Mouse (Mus musculus) lung, embryonic 15.5 days (tissue): ENCODE measurements at regions not wholly inside any gene's neighbourhood (a gene's known extent, or its start where the extent isn't known, plus 50 kb on each side); places are given as distances from the start of the nearest gene placed in this dataset.

Experiments
- ATAC-seq: fragments of 200-750 bp; cut with Nextera tagmentation; 2 replicates; pipeline ENCODE4 v1.8.0; 2017; ENCODE audit warnings: moderate number of reproducible peaks, borderline replicate concordance; ENCODE audit not compliant: low FRiP score, low TSS enrichment; ENCODE audit errors: extremely low read depth
- H3K27ac ChIP-seq: fragments of 300-500 bp; sonication (generic); 2 replicates; pipeline ENCODE4 v1.5.1; 2015; ENCODE audit warnings: moderate library complexity, mild to moderate bottlenecking, inconsistent platforms
- H3K27me3 ChIP-seq: fragments of 300-500 bp; sonication (generic); 2 replicates; pipeline ENCODE4 v1.6.1; 2015; ENCODE audit warnings: inconsistent platforms
- H3K36me3 ChIP-seq: fragments of 300-500 bp; sonication (generic); 2 replicates; pipeline ENCODE4 v1.6.1; 2015; ENCODE audit warnings: inconsistent platforms
- H3K4me1 ChIP-seq: fragments of 300-500 bp; sonication (generic); 2 replicates; pipeline ENCODE4 v1.6.1; 2015; ENCODE audit warnings: inconsistent platforms
- H3K4me2 ChIP-seq: fragments of 300-500 bp; sonication (generic); 2 replicates; pipeline ENCODE4 v1.6.1; 2015; ENCODE audit warnings: inconsistent platforms, mild to moderate bottlenecking, moderate library complexity
- H3K4me3 ChIP-seq: fragments of 300-500 bp; sonication (generic); 2 replicates; pipeline ENCODE4 v1.5.1; 2015; ENCODE audit warnings: mild to moderate bottlenecking, inconsistent platforms
- H3K9ac ChIP-seq: fragments of 300-500 bp; sonication (generic); 2 replicates; pipeline ENCODE4 v1.6.1; 2015; ENCODE audit warnings: inconsistent platforms
- H3K9me3 ChIP-seq: fragments of 300-500 bp; sonication (generic); 2 replicates; pipeline ENCODE4 v1.6.1; 2016; ENCODE audit warnings: inconsistent platforms
- WGBS: fragments of 180-500 bp; shearing (Covaris S2); methylation state at CpG from one replicate; pipeline ENCODE4 v1.1.7; 2015; 5-methylcytosine and 5-hydroxymethylcytosine counted together

DNA sequence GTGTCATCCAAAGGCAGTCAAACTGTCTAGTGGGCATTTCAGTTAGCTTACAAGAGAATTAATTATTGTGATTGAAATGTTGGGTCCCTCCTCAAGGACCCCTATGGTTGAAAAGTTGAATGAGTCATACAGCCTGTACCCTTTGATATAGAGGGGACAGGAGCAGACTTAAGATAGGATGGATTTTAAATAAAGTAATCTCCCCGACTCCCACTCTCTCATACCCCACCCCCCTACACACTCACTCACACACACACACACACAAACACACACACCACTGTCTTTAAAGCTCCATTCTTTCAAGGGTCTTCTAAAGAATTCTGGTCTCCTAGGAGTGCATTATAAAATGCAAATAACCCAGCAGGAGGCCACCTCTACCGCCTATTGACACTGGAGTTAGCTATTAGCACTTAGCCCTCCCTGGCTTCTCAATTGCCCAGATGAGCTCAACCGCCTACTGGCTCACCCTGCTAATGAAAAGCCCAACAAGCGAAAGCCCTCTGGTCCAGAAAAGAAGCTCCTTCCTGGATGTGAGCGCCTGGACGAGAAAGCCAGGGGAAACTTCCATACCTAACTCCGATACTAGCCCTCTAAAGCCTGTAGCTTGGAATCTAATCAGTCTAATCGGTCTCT is 236.3 kb upstream of the Rgma start:
- no peak for ATAC-seq
- H3K4me1 ChIP-seq = 0 out of 2 replicates have a peak, but pooled peaks cover 6% of the 10 kb centered on the region
- H3K9ac ChIP-seq = no peak overlapping the region
- no peaks in the 10 kb centered on the region for H3K36me3 ChIP-seq
- no peak overlapping the region for H3K4me3 ChIP-seq
- 27% methylated on average over 8 of the region's 8 CpGs for WGBS
- no peak overlapping the region for H3K27ac ChIP-seq
- no peaks in the 10 kb centered on the region for H3K27me3 ChIP-seq
- no peaks in the 10 kb centered on the region for H3K9me3 ChIP-seq
- no peak overlapping the region for H3K4me2 ChIP-seq

DNA sequence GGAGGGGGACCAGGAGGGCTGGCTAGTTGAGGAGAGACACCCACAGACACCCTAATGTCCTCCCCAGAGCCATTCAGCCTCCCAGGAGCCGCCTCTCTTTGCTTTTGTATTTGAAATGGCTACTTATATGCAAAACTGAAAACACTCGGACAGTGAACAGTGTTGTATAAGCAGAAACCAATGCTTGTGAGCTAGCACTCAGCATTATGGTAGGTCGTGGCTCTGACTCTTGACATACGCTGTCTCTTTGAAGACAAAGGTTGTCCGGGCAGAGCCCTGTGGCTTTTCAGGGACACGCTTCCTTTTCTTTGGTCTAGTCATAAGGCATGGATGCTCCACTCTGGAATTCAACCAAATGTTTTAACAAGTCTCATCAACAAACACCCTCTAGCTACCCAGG is 235.4 kb upstream of the Rgma start:
- H3K36me3 ChIP-seq = no peaks in the 10 kb centered on the region
- H3K4me1 ChIP-seq = 0 out of 2 replicates have a peak, but pooled peaks cover 6% of the 10 kb centered on the region
- no peak overlapping the region for H3K4me3 ChIP-seq
- no peak for ATAC-seq
- H3K9me3 ChIP-seq = no peaks in the 10 kb centered on the region
- H3K27me3 ChIP-seq = no peaks in the 10 kb centered on the region
- WGBS = 59% methylated on average over 6 of the region's 6 CpGs
- H3K27ac ChIP-seq = no peak overlapping the region
- H3K4me2 ChIP-seq = no peak overlapping the region
- no peak overlapping the region for H3K9ac ChIP-seq

DNA sequence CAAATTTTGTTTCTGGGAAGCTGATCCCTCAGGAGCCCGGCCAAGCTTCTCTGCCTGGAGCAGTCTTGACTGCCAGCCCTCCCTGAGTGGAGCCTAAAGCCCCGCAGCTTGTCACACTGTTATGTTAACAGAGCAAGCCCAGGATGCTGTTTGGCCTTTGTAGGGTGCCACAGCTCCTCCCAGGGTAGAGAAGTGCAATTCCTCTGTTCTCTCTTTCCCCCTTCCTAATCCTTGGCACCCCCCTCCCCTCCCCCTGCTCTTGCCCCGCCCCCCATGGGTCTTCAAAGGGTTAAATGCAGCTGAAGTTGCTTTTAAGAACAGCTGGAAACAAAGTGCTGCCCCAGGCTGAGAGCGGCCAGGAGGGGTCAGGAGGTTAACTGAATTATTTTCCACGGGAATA is 234.1 kb upstream of the Rgma start:
- WGBS = 5% methylated on average over 4 of the region's 5 CpGs
- 0 out of 2 replicates have a peak, but pooled peaks cover 6% of the 10 kb centered on the region for H3K4me1 ChIP-seq
- H3K9me3 ChIP-seq = no peaks in the 10 kb centered on the region
- no peak overlapping the region for H3K27ac ChIP-seq
- H3K27me3 ChIP-seq = no peaks in the 10 kb centered on the region
- no peak for ATAC-seq
- no peak overlapping the region for H3K4me3 ChIP-seq
- H3K9ac ChIP-seq = no peak overlapping the region
- no peak overlapping the region for H3K4me2 ChIP-seq
- H3K36me3 ChIP-seq = no peaks in the 10 kb centered on the region

DNA sequence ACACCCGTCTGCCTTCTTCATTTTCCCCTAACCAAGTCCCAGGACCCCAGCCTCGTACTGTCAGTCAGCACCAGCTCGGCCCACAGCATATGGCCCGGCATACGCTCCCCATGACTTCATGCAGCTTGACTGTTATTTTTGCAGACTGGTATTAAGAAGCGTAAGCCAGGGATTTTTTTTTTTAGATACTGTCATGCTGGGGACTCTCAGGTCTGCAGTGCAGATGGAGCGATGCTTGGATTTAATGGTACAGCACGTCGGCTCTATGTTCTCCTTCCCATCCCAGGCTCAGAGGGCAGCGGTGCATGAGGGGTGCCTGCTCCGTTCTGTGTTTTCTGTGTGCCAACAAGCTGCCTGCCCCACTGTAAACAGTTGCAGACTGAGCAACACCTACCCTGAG is 231.4 kb upstream of the Rgma start:
- 82% methylated on average over 11 of the region's 11 CpGs for WGBS
- no peak overlapping the region for H3K4me3 ChIP-seq
- 0 out of 2 replicates have a peak, but pooled peaks cover 6% of the 10 kb centered on the region for H3K4me1 ChIP-seq
- no peaks in the 10 kb centered on the region for H3K27me3 ChIP-seq
- H3K4me2 ChIP-seq = no peak overlapping the region
- ATAC-seq = no peak
- no peak overlapping the region for H3K27ac ChIP-seq
- H3K9me3 ChIP-seq = no peaks in the 10 kb centered on the region
- H3K9ac ChIP-seq = no peak overlapping the region
- no peaks in the 10 kb centered on the region for H3K36me3 ChIP-seq

DNA sequence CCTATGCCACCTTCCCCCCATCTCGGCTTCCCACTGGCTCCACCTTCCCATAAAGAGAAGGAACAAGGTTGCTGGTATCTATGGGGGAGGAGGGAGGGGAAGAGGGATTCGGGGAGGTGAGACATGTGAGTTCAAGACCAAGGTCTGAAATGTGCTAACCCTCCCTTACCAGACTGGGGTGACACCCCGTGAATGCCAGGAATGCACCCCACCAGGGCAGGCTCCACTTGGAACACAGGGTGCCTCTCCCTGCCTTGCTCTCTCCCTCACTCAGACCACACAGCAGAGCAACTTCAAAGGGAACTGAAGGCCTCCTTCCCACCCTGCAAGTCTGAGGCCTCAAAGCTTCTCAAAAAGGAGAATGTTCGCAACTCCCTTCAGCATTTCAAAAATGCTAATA is 230.5 kb upstream of the Rgma start:
- no peaks in the 10 kb centered on the region for H3K36me3 ChIP-seq
- WGBS = 32% methylated on average over 4 of the region's 4 CpGs
- 0 out of 2 replicates have a peak, but pooled peaks cover 6% of the 10 kb centered on the region for H3K4me1 ChIP-seq
- no peak for ATAC-seq
- no peak overlapping the region for H3K27ac ChIP-seq
- no peak overlapping the region for H3K9ac ChIP-seq
- no peak overlapping the region for H3K4me2 ChIP-seq
- no peak overlapping the region for H3K4me3 ChIP-seq
- no peaks in the 10 kb centered on the region for H3K9me3 ChIP-seq
- H3K27me3 ChIP-seq = no peaks in the 10 kb centered on the region

DNA sequence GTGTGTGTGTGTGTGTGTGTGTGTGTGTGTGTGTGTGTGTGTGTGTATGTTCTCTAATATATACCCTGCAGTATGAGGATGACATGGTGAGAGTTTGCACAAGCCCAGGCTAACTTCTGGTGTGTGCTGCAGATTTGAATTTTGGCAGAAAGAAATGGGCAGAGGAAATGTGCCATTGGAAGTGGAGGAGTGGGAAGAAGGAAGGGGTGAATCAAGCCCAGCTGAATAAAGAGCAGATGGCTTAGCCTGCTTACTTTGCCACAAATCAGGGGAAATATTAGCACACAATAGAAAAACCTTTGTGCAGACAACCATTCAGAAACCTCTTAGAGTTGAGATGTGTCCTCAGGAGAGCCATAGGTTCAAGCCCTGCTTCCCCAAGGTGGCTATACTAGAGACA is 228.1 kb upstream of the Rgma start:
- no peaks in the 10 kb centered on the region for H3K27me3 ChIP-seq
- no peaks in the 10 kb centered on the region for H3K36me3 ChIP-seq
- H3K4me1 ChIP-seq = no peaks in the 10 kb centered on the region
- H3K27ac ChIP-seq = no peak overlapping the region
- no peak overlapping the region for H3K4me3 ChIP-seq
- H3K9ac ChIP-seq = no peak overlapping the region
- H3K9me3 ChIP-seq = no peaks in the 10 kb centered on the region
- no peak overlapping the region for H3K4me2 ChIP-seq
- no peak for ATAC-seq

DNA sequence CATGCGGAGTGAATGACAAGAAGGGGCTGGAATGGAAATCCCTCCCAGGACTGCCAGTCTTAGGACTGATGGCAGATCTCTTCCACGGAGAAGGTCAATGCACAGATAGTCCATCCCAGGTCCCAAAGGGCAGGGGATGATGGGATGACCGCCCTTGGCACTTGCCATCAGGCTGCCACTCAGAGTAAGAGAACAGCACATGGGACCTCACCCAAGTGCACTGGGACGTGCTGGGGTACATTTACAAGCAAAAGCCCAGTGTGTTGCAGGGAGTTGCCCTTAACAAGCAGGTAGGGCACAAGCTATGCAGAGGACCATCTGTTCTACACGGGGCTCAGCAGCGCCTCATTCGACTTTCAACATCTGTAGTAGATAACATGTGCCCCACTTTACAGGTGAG is 224.9 kb upstream of the Rgma start:
- ATAC-seq = no peak
- Histone ChIP-seq H3K4me1 (no peaks in the 10 kb centered on the region), H3K4me2 (no peak overlapping the region), H3K27me3 (no peaks in the 10 kb centered on the region), H3K4me3 (no peak overlapping the region), H3K9me3 (no peaks in the 10 kb centered on the region), H3K27ac (no peak overlapping the region), H3K36me3 (no peaks in the 10 kb centered on the region), H3K9ac (no peak overlapping the region)
- WGBS = 70% methylated on average over 7 of the region's 7 CpGs

DNA sequence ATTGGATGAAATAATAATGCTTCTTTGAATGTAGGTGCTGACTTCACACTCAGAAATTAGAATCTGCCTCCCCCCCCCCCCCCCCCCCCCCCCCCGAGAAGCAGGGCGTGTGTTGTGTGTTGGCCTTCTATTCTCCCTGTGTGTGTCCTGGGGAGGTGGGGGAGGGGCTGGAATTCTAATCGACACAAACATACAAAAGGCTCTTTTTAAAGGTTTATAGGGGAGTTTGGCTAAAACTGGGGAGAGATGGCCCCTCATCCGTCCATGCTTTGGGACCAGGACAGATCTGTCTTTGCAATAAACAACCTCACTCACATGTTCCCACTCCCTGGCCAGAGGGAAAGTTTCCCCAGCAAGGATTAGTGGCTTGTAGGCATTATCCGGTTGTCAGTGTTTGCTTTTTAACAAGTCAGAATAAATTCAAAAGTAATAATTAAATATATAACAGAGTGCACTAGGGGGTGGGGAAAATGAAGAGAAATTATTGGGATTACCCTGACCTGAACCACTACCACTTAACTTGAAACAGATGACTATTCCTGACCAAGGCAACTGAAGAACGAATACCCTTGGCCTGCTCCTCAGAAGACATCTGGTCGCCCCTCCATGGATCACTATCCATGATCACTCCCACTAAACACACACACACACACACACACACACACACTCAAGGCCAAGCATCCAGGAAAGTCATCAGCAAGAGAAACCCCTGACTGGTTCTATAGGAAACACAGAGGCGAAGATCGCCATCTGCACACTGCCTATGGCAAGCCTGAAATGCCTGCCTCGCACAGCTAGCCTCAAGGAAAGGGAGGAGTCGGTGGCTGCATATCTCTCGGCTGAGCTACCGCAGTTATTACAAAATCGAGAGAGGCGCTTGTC is 223.5 kb upstream of the Rgma start:
- WGBS = 60% methylated on average over 13 of the region's 15 CpGs
- H3K4me2 ChIP-seq = no peak overlapping the region
- no peak for ATAC-seq
- no peak overlapping the region for H3K4me3 ChIP-seq
- no peaks in the 10 kb centered on the region for H3K36me3 ChIP-seq
- no peaks in the 10 kb centered on the region for H3K9me3 ChIP-seq
- H3K4me1 ChIP-seq = no peaks in the 10 kb centered on the region
- no peak overlapping the region for H3K9ac ChIP-seq
- no peak overlapping the region for H3K27ac ChIP-seq
- H3K27me3 ChIP-seq = no peaks in the 10 kb centered on the region

DNA sequence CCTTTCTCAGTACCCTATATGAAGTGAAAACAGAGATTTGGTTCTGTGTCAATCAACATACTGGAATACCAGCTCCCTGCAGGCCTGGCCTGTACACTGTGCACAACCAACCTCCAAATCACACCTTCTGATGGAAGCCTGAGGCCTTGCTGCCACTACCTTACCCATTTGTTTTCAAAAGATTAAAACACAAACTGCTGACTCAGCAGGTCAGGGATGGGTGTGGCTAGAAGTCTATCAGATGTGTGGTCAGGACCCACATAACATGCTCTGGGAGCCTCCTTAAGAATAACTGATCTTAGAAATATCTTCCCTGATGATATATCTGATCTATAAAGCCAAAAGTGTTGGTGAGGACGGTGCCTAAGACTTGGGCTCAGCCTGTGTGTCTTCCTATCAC is 221.6 kb upstream of the Rgma start:
- Histone ChIP-seq H3K4me2 (no peak overlapping the region), H3K4me1 (no peaks in the 10 kb centered on the region), H3K36me3 (no peaks in the 10 kb centered on the region), H3K9ac (no peak overlapping the region), H3K27ac (no peak overlapping the region), H3K4me3 (no peak overlapping the region), H3K9me3 (no peaks in the 10 kb centered on the region), H3K27me3 (no peaks in the 10 kb centered on the region)
- 84% methylated on average over 1 of the region's 1 CpGs for whole genome bisulfite sequencing
- no peak for ATAC-seq

DNA sequence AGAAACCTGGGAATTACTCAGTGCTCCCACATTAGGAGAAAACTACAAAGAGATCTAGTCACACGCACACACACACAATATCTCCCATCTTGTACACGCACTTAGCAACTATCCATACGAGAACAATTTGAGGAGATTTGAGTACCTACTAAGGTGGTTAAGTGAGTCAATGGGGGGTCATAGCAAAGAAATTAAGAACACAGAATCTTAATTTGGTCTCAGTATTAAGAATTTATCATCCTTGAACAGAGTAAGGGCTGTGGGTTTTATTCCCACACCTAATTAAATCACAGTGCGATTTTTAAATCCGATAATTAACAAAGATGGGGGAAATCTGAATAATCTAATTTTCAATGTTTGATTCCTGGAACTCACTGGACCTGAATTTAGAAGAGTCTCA is 216.5 kb upstream of the Rgma start:
- WGBS = 96% methylated on average over 5 of the region's 5 CpGs
- no peaks in the 10 kb centered on the region for H3K36me3 ChIP-seq
- H3K4me2 ChIP-seq = no peak overlapping the region

DNA sequence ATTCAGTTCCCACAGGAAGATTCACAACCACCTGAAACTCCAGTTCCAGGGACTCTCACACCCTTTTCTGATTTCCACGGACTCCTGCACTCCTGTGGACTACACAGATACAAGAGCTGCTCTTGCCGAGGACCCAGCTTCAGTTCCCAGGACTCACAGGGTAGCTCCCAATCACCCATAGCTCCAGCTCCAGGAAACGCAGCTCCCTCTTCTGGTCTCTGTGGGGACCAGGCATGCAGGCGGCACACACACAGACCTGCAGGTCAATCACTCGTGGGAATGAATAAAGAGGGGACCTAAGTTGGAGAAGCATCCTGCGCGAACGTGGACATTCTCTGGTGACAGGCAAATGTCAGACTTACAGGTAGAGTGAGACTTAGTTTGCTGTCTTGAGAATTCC is 214.3 kb upstream of the Rgma start:
- 79% methylated on average over 8 of the region's 8 CpGs for WGBS
- no peaks in the 10 kb centered on the region; the same call in 1 of the 2 replicates for H3K4me1 ChIP-seq
- H3K9me3 ChIP-seq = no peaks in the 10 kb centered on the region
- H3K27ac ChIP-seq = no peak overlapping the region
- no peaks in the 10 kb centered on the region for H3K27me3 ChIP-seq
- H3K4me2 ChIP-seq = no peak overlapping the region
- no peak overlapping the region for H3K9ac ChIP-seq
- no peak for ATAC-seq
- H3K4me3 ChIP-seq = no peak overlapping the region
- no peaks in the 10 kb centered on the region for H3K36me3 ChIP-seq

More for the DNA sequence above, 216.5 kb upstream of the Rgma start:
- Histone ChIP-seq H3K9ac (no peak overlapping the region), H3K9me3 (no peaks in the 10 kb centered on the region), H3K4me3 (no peak overlapping the region), H3K4me1 (no peaks in the 10 kb centered on the region; the same call in 1 of the 2 replicates), H3K27ac (no peak overlapping the region), H3K27me3 (no peaks in the 10 kb centered on the region)
- no peak for ATAC-seq

DNA sequence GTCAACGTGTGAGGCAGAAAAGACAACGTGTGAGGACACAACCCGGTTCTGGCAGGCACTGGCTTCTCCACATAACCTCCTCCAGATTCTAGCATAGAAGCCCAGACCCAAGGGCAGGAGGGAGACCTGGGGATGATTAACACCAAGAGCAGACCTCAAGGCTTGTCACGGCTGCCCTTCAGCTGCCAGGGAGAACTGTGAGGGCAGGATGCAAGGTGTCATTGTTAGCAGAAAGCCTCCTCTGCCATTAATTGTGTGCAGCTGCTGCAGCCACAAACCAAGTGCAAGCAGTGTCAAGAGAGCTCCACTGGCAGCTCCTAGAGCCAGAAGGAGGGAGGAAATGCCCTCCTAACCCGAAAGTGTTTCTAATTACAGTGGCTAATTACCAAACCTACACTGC is 211.6 kb upstream of the Rgma start:
- no peak overlapping the region for H3K4me3 ChIP-seq
- WGBS = 43% methylated on average over 5 of the region's 5 CpGs
- no peaks in the 10 kb centered on the region for H3K36me3 ChIP-seq

More for the DNA sequence above, 211.6 kb upstream of the Rgma start:
- Histone ChIP-seq H3K4me2 (no peak overlapping the region), H3K27me3 (no peaks in the 10 kb centered on the region), H3K9me3 (no peaks in the 10 kb centered on the region), H3K27ac (no peak overlapping the region), H3K4me1 (no peaks in the 10 kb centered on the region; the same call in 1 of the 2 replicates), H3K9ac (no peak overlapping the region)
- ATAC-seq = no peak
